Mouse (Mus musculus): Measurements from ENCODE around the gene C5ar1.

The C5ar1 gene

DNA sequence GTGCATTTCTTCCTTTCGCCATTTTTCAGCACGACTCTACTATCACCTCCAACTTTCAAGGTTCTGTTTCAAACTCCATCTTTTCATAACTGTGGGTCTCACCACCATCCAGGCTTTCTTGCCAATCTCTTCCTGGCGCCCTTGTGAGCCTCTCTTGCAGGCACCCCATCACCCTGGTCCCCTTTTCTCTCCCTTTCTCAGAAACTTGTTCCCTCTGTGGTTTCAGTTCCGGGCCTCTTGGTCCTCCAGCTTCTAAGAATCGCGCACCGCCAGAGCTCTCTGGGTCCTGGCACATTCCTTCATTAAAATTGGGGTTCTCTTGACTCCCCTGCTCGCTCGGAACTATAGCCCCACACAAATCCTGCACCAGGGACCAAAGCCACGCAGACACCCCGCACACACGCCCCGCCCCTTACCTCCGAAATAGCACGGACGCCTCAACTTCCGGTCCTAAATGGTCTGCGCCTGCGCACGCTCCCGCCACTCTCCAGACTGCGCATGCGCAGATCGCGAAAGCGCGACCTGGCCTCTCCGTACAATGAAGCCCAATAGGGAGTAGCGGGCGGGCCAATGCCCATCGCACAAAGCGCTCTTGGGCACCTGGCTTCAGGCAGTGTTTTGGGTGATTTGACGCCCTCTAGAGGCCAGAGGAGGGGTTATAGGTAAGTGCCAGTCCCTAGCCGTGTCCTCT, 37.6 kb downstream of the C5ar1 start, which contains the start of gene Dhx34:
Gene Dhx34, minus strand, starts transcription at position 456 of the 691 bp plus-strand sequence.
- peak; percentile 93 for DNase-seq (ENCODE audit: low spot score)

DNA sequence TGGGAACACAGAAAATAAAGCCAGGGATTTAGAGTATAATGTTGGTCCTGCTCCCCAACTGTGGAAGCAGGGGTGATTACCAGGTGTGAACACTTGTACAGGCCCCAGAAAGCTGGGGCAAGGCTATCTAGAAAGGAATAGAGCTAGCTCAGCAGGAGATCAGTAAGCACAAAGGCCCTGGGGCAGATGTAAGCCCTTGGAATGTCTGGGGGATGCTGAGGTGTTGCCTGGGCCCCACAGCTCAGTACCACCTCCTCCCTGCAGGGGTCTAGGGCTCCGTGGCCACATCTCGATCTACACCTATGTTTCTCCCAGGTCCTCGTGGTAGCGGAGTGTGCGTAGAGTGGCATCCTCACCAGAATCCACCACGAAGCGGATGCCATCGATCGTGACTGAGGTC, 45.4 kb downstream of the C5ar1 start:
- DNase-seq (ENCODE audit: low spot score), result no peak

DNA sequence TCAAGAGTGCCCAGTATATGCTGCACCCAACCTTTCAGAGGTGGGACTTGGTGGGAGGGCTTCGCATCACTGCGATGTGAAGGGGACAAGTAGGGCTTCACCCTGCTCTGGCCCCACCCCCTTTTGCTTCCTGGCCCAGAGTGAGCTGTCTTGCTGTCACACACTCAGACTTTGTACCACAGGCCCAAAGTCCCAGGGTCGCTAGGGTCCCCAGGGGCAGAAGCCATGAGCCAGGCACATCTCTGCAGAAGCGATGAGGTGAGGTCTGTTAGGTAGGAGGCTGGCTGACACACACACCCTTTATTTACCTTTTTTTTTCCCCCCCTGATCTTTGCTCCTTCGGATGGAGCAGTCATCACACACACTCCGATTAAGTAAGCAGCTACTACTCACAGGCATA, 46.1 kb downstream of the C5ar1 start:
- DNase-seq (ENCODE audit: low spot score), result no peak

GRCm38 (mm10) chr7:16210862-16211365, 48.4 kb downstream of the C5ar1 start:
- DNase-seq (ENCODE audit: low spot score), result no peak

- no peak for DNase-seq (ENCODE audit: low spot score)
These were observed 50.3 kb downstream of the C5ar1 start for GRCm38 (mm10) chr7:16208781-16209665.

DNA sequence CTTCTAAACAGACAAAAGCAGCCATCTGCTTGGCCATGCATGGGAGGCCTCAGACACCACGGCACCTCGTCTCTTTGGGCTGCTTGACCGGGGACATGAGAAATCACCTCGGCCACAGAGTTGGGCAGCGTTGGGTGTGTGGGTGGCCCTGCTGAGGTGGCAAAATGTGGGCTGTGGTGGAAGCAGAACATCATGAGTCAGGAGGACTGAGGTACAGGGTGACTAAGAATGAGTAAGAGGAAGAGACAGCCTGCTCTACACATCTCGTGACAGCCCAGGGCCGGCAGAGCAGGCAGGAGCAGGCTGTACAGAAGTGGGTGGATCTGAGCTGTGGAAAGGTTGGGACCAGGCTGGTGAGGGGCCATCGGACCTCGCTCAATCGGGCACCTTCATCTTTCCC, 51.8 kb downstream of the C5ar1 start:
- DNase-seq (ENCODE audit: low spot score), result no peak

- DNase-seq (ENCODE audit: low spot score), result no peak
These were observed 52.3 kb downstream of the C5ar1 start for GRCm38 (mm10) chr7:16207076-16207475.

DNA sequence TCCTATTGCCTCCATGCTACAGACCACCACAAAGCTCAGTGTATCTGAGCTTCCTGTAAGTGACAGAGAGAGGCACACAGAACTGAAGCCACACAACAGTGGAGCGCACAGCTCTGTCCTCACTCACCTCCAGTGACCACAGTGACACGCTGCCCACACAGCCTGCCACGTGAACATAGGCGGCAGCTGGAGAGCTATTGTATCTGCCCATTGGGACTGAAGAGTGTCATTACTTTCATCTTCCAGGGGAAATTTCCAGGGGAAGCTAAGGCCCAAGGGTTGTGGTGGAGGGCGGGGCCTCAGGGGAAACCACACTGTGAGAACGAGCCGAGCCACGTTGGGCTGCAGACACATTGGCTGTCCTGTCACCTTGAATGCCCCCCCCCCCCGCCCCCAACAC, 54.5 kb downstream of the C5ar1 start:
- DNase-seq (ENCODE audit: low spot score), result no peak

GRCm38 (mm10) chr7:16203505-16203903, 55.8 kb downstream of the C5ar1 start:
- DNase-seq (ENCODE audit: low spot score), result no peak

- no peak for DNase-seq (ENCODE audit: low spot score)
These were observed 56.4 kb downstream of the C5ar1 start for GRCm38 (mm10) chr7:16202756-16203504.

DNA sequence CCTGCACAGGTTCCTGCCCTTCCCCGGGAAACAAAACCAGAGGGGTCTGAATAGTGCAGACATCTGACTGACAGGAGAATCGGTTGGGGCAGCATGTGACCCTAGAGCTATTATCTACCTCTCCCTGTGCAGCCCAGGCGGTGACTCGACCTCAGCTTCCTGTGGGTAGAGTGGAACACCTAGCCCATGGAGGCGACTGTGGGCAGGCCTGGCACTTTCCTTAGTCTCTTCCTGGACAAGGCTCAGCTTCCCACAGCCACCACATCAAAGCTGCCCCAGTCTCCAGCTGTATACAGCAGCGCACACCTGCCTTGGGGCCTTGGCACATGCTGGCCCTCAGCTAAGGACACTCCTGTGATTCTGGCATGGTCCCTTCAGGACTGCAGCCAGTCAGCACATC, 58.2 kb downstream of the C5ar1 start:
- DNase-seq (ENCODE audit: low spot score), result no peak

DNA sequence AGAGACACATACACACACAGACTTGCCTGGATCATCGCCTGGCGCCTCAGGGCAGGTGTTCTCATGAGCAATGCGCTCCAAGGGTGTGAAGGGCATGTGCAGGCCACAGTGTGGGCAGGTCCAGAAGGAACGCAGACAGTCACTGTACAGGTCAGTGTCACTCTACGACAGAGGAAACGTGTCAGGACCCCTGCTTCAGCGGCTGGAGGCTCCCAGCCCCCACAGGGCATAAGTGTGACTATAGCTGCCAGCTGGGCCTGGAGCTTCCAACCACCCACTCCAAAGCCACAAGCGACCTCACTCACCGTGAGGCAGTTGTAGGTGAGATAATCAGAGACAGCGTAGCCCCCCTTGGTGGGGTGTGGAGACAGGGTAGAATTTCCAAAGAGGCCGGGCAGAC, 60.8 kb downstream of the C5ar1 start:
- DNase-seq (ENCODE audit: low spot score), result no peak

- no peak for DNase-seq (ENCODE audit: low spot score)
These were observed 62.2 kb downstream of the C5ar1 start for GRCm38 (mm10) chr7:16197166-16197565.

Measured in ovary, postnatal 14 days (tissue).